Mouse (Mus musculus): ENCODE data around the gene Rarg. TPM values are rescaled to one million over a fixed set of nuclear protein-coding genes. Genes with fewer than 3 reads are reported as not detected.

Rarg gene
- total and polyA plus RNA-seq, 3 experiments, result 0.39 to 5.8 TPM; not detected in 1

- Histone ChIP-seq H3K4me1 (ENCODE audit: control insufficient read depth in 1 of 2, insufficient read depth in 2 of 2, low read length in 2 of 2) (peaks cover 14 to 17% of the 10 kb centered on the region in 2 experiments), H3K36me3 (ENCODE audit: control insufficient read depth in 1 of 2, insufficient read depth in 2 of 2, low read length in 2 of 2) (peaks cover 0 to 19% of the 10 kb centered on the region in 2 experiments; a peak in 2 of 4 replicates), H3K79me2 (ENCODE audit: control insufficient read depth, insufficient read depth, low read length, poor library complexity) (peaks cover 5% of the 10 kb centered on the region; the same call in 1 of the 2 replicates), H3K27ac (ENCODE audit: control insufficient read depth, low read depth, low read length) (no peak overlapping the region), H3K9me3 (replicated peaks; ENCODE audit: insufficient read depth, low read length) (no peaks in the 10 kb centered on the region), H3K27me3 (ENCODE audit: control insufficient read depth in 1 of 2, insufficient read depth in 2 of 2, low read length in 2 of 2) (no peaks in the 10 kb centered on the region), H3K4me3 (ENCODE audit: control insufficient read depth in 1 of 2, insufficient read depth in 1 of 2, low read depth in 2 of 2, low read length in 2 of 2) (no peak overlapping the region), H3K9ac (ENCODE audit: control insufficient read depth, low read depth, low read length, poor library complexity, severe bottlenecking) (no peak overlapping the region)
- TF ChIP-seq TBP (IDR thresholded peaks at IDR 0.05; ENCODE audit: low read depth, low read length) (no peak), UBTF (IDR thresholded peaks at IDR 0.05; ENCODE audit: borderline replicate concordance, insufficient read depth, low read depth, low read length) (no peak), POLR2AphosphoS5 (IDR thresholded peaks at IDR 0.05; ENCODE audit: borderline replicate concordance, low read depth, low read length) (no peak), ETS1 (IDR thresholded peaks at IDR 0.05; ENCODE audit: low read depth, low read length) (no peak), E2F4 (IDR thresholded peaks at IDR 0.05; ENCODE audit: borderline replicate concordance, low read depth, low read length) (no peak), NELFE (IDR thresholded peaks at IDR 0.05; ENCODE audit: low read depth, low read length) (no peak), SIN3A (IDR thresholded peaks at IDR 0.05; ENCODE audit: low read length) (no peak), USF1 (IDR thresholded peaks at IDR 0.05; ENCODE audit: low read depth, low read length) (no peak), MAX (IDR thresholded peaks at IDR 0.05; ENCODE audit: low read length) (no peak), ZC3H11A (IDR thresholded peaks at IDR 0.05; ENCODE audit: low read depth, low read length) (no peak), HCFC1 (IDR thresholded peaks at IDR 0.05; ENCODE audit: low read depth, low read length) (no peak)
- DNase-seq (ENCODE audit: low read depth, low spot score), result no peak
Observed at GRCm38 (mm10) chr15:102198841-102199240, 58.5 kb downstream of the Rarg start.

GRCm38 (mm10) chr15:102195373-102195772 lies 61.9 kb downstream of the Rarg start:
- no peak overlapping the region for H3K9ac ChIP-seq (ENCODE audit: control insufficient read depth, low read depth, low read length, poor library complexity, severe bottlenecking)
- H3K4me3 ChIP-seq (ENCODE audit: control insufficient read depth in 1 of 2, insufficient read depth in 1 of 2, low read depth in 2 of 2, low read length in 2 of 2), result no peak overlapping the region
- H3K36me3 ChIP-seq (ENCODE audit: control insufficient read depth in 1 of 2, insufficient read depth in 2 of 2, low read length in 2 of 2), result peaks cover 0 to 13% of the 10 kb centered on the region in 2 experiments; a peak in 2 of 4 replicates
- H3K79me2 ChIP-seq (ENCODE audit: control insufficient read depth, insufficient read depth, low read length, poor library complexity), result no peaks in the 10 kb centered on the region
- peaks cover 11 to 20% of the 10 kb centered on the region in 2 experiments for H3K4me1 ChIP-seq (ENCODE audit: control insufficient read depth in 1 of 2, insufficient read depth in 2 of 2, low read length in 2 of 2)
- H3K9me3 ChIP-seq (replicated peaks; ENCODE audit: insufficient read depth, low read length), result no peaks in the 10 kb centered on the region
- peak; percentile 27 for DNase-seq (ENCODE audit: low read depth, low spot score)
- TF ChIP-seq RAD21 (IDR thresholded peaks at IDR 0.05; ENCODE audit: low read depth, low read length) (no peak), SMC3 (IDR thresholded peaks at IDR 0.05; ENCODE audit: low read depth, low read length) (no peak), CHD1 (IDR thresholded peaks at IDR 0.05; ENCODE audit: low read depth, low read length) (no peak), HCFC1 (IDR thresholded peaks at IDR 0.05; ENCODE audit: low read depth, low read length) (no peak), MAX (IDR thresholded peaks at IDR 0.05; ENCODE audit: low read length) (no peak), NRF1 (IDR thresholded peaks at IDR 0.05; ENCODE audit: insufficient read depth, low read depth, low read length, poor library complexity, severe bottlenecking) (no peak), JUND (IDR thresholded peaks at IDR 0.05; ENCODE audit: low read depth, low read length) (no peak), TAL1 (IDR thresholded peaks at IDR 0.05; ENCODE audit: low read length) (no peak), NELFE (IDR thresholded peaks at IDR 0.05; ENCODE audit: low read depth, low read length) (no peak), BHLHE40 (IDR thresholded peaks at IDR 0.05; ENCODE audit: borderline replicate concordance, low read depth, low read length) (no peak), GATA1 (IDR thresholded peaks at IDR 0.05; ENCODE audit: low read depth, low read length) (no peak), ZKSCAN1 (IDR thresholded peaks at IDR 0.05; ENCODE audit: low read depth, low read length) (no peak), GABPA (IDR thresholded peaks at IDR 0.05; ENCODE audit: low read depth, low read length) (no peak), ZNF384 (IDR thresholded peaks at IDR 0.05; ENCODE audit: low read depth, low read length) (no peak), E2F4 (IDR thresholded peaks at IDR 0.05; ENCODE audit: borderline replicate concordance, low read depth, low read length) (no peak), MEF2A (IDR thresholded peaks at IDR 0.05; ENCODE audit: extremely low read depth, insufficient replicate concordance, low read depth, low read length, poor library complexity, severe bottlenecking) (no peak), SIN3A (IDR thresholded peaks at IDR 0.05; ENCODE audit: low read length) (no peak), MAZ (IDR thresholded peaks at IDR 0.05; ENCODE audit: low read depth, low read length) (no peak), MYC (IDR thresholded peaks at IDR 0.05; ENCODE audit: low read depth, low read length) (no peak)
- H3K27ac ChIP-seq (ENCODE audit: control insufficient read depth, low read depth, low read length), result no peak overlapping the region
- H3K27me3 ChIP-seq (ENCODE audit: control insufficient read depth in 1 of 2, insufficient read depth in 2 of 2, low read length in 2 of 2), result no peaks in the 10 kb centered on the region

Data from MEL (cell line).